Comparison of ENCODE assay signal across 9 mouse cellular contexts in the genomic region with DNA sequence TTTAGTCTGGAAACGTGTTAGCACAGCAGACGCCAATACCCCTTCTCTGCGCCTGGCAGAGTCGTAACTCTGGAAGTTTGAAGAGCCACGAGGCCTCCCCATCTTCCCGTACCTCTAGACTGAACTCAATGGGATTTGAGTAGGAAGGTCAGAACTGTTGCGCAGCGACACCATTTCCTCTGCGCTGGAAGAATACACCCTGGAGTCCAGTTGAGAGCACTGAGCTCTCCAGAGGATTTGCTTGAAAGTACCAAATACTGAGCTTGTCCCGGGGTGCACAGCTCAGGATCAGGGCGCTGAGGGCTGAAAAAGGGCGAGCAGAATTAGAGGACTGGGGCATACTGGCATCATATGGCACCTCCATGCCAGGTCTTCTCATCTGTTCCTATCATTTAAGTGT. TPM values are rescaled to one million over a fixed set of nuclear protein-coding genes. Genes with fewer than 3 reads are reported as not detected.
DNase-seq lines count a peak whose midpoint lies in the region; ATAC-seq and TF ChIP-seq lines count a peak whose summit lies in the region.
"Had no signal": no experiment of that assay in that cellular context is flagged by ENCODE, and none has a peak within 500 bp of the region (broad histone marks: within the 10 kb centered on the region; RNA-seq: fewer than 3 reads in every experiment).

No protein-coding gene starts in this region.

- no peak for TF ChIP-seq CTCF in kidney, adult 2 months (conservative IDR thresholded peaks at IDR 0.05; ENCODE audit: insufficient read depth, insufficient read length, low read depth, low read length)
- TF ChIP-seq CTCF in E14TG2a.4 (conservative IDR thresholded peaks at IDR 0.05; ENCODE audit: low read length) = no peak

- no peak overlapping the region for H3K9ac ChIP-seq in forebrain, embryonic 15.5 days (replicated peaks)
- no peak overlapping the region for H3K9ac ChIP-seq in hindbrain, embryonic 16.5 days (ENCODE audit: low read depth, low read length)
- H3K9ac ChIP-seq: limb, embryonic 15.5 days had no signal

- 0 out of 2 replicates have a peak overlapping the region, but pooled peaks have one; percentile 62 for H3K27ac ChIP-seq in forebrain, embryonic 10.5 days
- H3K27ac ChIP-seq in forebrain, embryonic 15.5 days (replicated peaks) = no peak overlapping the region
- H3K27ac ChIP-seq in kidney, adult 2 months (ENCODE audit: insufficient read depth, low read depth, low read length) = no peak overlapping the region; the same call in 1 of the 2 replicates
- no peak overlapping the region for H3K27ac ChIP-seq in hindbrain, embryonic 16.5 days (ENCODE audit: low read depth, low read length)

- peaks cover 36% of the 10 kb centered on the region for H3K36me3 ChIP-seq in forebrain, embryonic 10.5 days (replicated peaks)
- H3K36me3 ChIP-seq in forebrain, embryonic 15.5 days = 0 out of 2 replicates have a peak, but pooled peaks cover 3% of the 10 kb centered on the region
- no peaks in the 10 kb centered on the region for H3K36me3 ChIP-seq in kidney, adult 2 months (ENCODE audit: control insufficient read depth, insufficient read depth, low read length)
- H3K36me3 ChIP-seq in E14TG2a.4 (ENCODE audit: insufficient read depth, low read length) = no peaks in the 10 kb centered on the region
- peaks cover 3% of the 10 kb centered on the region; the same call in 1 of the 2 replicates for H3K36me3 ChIP-seq in hindbrain, embryonic 16.5 days (ENCODE audit: control insufficient read depth, insufficient read depth, low read length)

- no peak for ATAC-seq in forebrain, embryonic 15.5 days (replicated peaks)
- ATAC-seq in hindbrain, embryonic 16.5 days = peak; percentile 57

- no peaks in the 10 kb centered on the region for H3K27me3 ChIP-seq in forebrain, embryonic 10.5 days (ENCODE audit: poor library complexity, severe bottlenecking)
- H3K27me3 ChIP-seq in forebrain, embryonic 15.5 days = no peaks in the 10 kb centered on the region
- no peaks in the 10 kb centered on the region for H3K27me3 ChIP-seq in kidney, adult 2 months (replicated peaks; ENCODE audit: control insufficient read depth, insufficient read depth, low read length)
- peaks cover 6% of the 10 kb centered on the region; the same call in 1 of the 2 replicates for H3K27me3 ChIP-seq in E14TG2a.4 (ENCODE audit: insufficient read depth, low read length)
- H3K27me3 ChIP-seq in hindbrain, embryonic 16.5 days (replicated peaks; ENCODE audit: control insufficient read depth, insufficient read depth, low read length) = no peaks in the 10 kb centered on the region
- H3K27me3 ChIP-seq: limb, embryonic 15.5 days had no signal

- 77% methylated on average over 12 of the region's 12 CpGs for WGBS in forebrain, embryonic 10.5 days
- WGBS in forebrain, embryonic 15.5 days = 76% methylated on average over 12 of the region's 12 CpGs
- WGBS in kidney, adult 2 months = 80% methylated on average over 12 of the region's 12 CpGs
- WGBS in hindbrain, embryonic 16.5 days = 76% methylated on average over 12 of the region's 12 CpGs

- H3K4me1 ChIP-seq in forebrain, embryonic 10.5 days = peaks cover 18% of the 10 kb centered on the region
- no peaks in the 10 kb centered on the region for H3K4me1 ChIP-seq in forebrain, embryonic 15.5 days
- H3K4me1 ChIP-seq in kidney, adult 2 months (ENCODE audit: control insufficient read depth, insufficient read depth, low read length) = no peaks in the 10 kb centered on the region
- H3K4me1 ChIP-seq in E14TG2a.4 (replicated peaks; ENCODE audit: low read depth, low read length) = peaks cover 56% of the 10 kb centered on the region
- H3K4me1 ChIP-seq in hindbrain, embryonic 16.5 days (ENCODE audit: control insufficient read depth, insufficient read depth, low read depth, low read length) = peaks cover 9% of the 10 kb centered on the region; the same call in 1 of the 2 replicates

- H3K4me3 ChIP-seq in forebrain, embryonic 10.5 days = no peak overlapping the region
- no peak overlapping the region for H3K4me3 ChIP-seq in forebrain, embryonic 15.5 days
- H3K4me3 ChIP-seq in kidney, adult 2 months (ENCODE audit: insufficient read depth, low read depth, low read length) = no peak overlapping the region
- H3K4me3 ChIP-seq in E14TG2a.4 (replicated peaks; ENCODE audit: low read length) = peak overlapping the region; percentile 78
- H3K4me3 ChIP-seq in hindbrain, embryonic 16.5 days (ENCODE audit: low read length) = no peak overlapping the region
- H3K4me3 ChIP-seq: limb, embryonic 15.5 days had no signal

- TF ChIP-seq POLR2A in kidney, adult 2 months (IDR thresholded peaks at IDR 0.05; ENCODE audit: low read depth, low read length) = no peak

- DNase-seq in forebrain, embryonic 10.5 days (ENCODE audit: extremely low spot score, low spot score) = no peak
- peak; percentile 15 for DNase-seq in kidney, adult 2 months
- no peak for DNase-seq in kidney, postnatal 36 days
- no peak for DNase-seq in cerebellum, adult 8-10 months
- no peak for DNase-seq in adrenal gland, postnatal 36 days

- no peaks in the 10 kb centered on the region for H3K9me3 ChIP-seq in forebrain, embryonic 10.5 days
- no peaks in the 10 kb centered on the region for H3K9me3 ChIP-seq in forebrain, embryonic 15.5 days
- H3K9me3 ChIP-seq in E14TG2a.4 (ENCODE audit: low read length) = no peaks in the 10 kb centered on the region
- H3K9me3 ChIP-seq in hindbrain, embryonic 16.5 days (ENCODE audit: control insufficient read depth, low read length) = no peaks in the 10 kb centered on the region
- H3K9me3 ChIP-seq: limb, embryonic 15.5 days had no signal

- H3K4me2 ChIP-seq in forebrain, embryonic 15.5 days (replicated peaks) = no peak overlapping the region
- H3K4me2 ChIP-seq in hindbrain, embryonic 16.5 days (ENCODE audit: low read length) = no peak overlapping the region
- H3K4me2 ChIP-seq: limb, embryonic 15.5 days had no signal

RNA-seq across cellular contexts. Expression of gene Pstpip1, which starts 14.9 kb away (rescaled TPM):
- polyA plus RNA-seq in forebrain, embryonic 10.5 days (2016; fragmentation: Nextera tagmentation; extraction: Ambion mirVana) = 0.38 and 0.68 TPM in 2 replicates
- polyA plus RNA-seq in forebrain, embryonic 15.5 days (2015; fragmentation: Nextera tagmentation; extraction: Ambion mirVana) = 0.33 and 0.60 TPM in 2 replicates
- polyA plus RNA-seq in kidney, adult 2 months (2012; rRNA removed) = 1.5 and 3.3 TPM in 2 replicates
- polyA plus RNA-seq in hindbrain, embryonic 16.5 days (2015; fragmentation: Nextera tagmentation; extraction: Ambion mirVana) = 0.64 and 0.87 TPM in 2 replicates
- 1 to 10 TPM in 1 of 2 experiments, under 1 TPM in 1; 0.89 to 1.0 TPM for total RNA-seq in adrenal gland, postnatal 36 days (2021)

RNA-seq across cellular contexts. Expression of gene Rcn2, which starts 33.2 kb away (rescaled TPM):
- polyA plus RNA-seq in forebrain, embryonic 10.5 days (2016; fragmentation: Nextera tagmentation; extraction: Ambion mirVana) = 273 and 288 TPM in 2 replicates
- polyA plus RNA-seq in forebrain, embryonic 15.5 days (2015; fragmentation: Nextera tagmentation; extraction: Ambion mirVana) = 274 and 297 TPM in 2 replicates
- 24.4 and 39.9 TPM in 2 replicates for polyA plus RNA-seq in kidney, adult 2 months (2012; rRNA removed)
- 271 and 279 TPM in 2 replicates for polyA plus RNA-seq in hindbrain, embryonic 16.5 days (2015; fragmentation: Nextera tagmentation; extraction: Ambion mirVana)
- 10 to 100 TPM; 38.9 to 39.8 TPM for total RNA-seq in adrenal gland, postnatal 36 days (2021)
